Mouse (Mus musculus) kidney, adult 18-20 months (tissue): Measurements from ENCODE around the gene Kdm5c.
"Not testable (repeated sequence)": the region's sequence is repeated elsewhere in the genome, so short reads cannot be mapped to it uniquely, and the experiment has no call there.

Experiments used
- DNase-seq: peaks from one replicate; pipeline ENCODE4 v3.0.0; 2021

Gene Kdm5c

DNA sequence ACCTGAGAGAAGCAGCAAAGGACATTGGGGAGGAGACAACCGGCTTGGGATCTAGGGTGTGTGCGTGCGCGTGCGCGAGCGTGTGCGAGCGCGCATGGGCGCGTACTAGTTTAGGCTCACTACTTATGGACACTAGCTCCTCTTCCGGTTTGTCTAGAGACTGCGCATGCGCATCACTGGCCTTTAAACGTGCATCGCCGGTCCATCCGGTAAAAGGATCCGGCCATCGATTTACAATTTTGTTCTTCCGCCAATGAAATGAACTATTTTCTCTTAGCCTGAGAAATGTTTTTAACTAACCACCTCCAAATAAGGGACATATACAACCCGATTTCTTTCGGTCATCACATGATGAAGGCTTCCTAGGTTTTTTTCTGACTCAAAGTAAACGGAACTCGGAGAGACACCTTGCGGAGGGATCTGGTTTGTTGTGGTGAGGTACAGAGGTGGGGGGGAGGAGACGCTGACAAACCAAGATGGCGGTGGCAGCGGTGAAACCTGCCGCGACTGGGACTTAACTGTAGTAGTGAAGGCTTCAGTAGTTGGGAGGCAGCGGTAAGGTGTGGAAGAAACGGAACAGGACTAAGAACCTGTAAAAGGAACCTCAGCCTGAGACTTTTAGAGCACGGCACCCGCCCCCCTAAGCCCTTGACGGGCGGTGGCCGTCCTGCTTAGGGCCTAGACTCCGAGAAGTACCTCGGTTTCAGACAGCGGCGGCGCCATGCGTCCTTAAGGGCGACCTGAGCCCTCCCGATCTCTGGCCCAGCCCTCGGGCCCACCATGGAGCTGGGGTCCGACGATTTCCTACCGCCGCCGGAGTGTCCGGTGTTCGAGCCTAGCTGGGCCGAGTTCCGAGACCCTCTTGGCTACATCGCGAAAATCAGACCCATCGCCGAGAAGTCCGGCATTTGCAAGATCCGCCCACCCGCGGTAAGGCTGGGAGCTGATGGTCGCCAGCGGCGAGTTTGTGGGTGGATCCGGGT, at the start of gene Kdm5c:
Kdm5c (plus strand) TSS at position 240 of the 983 bp plus-strand sequence.
- DNase-seq: peak; percentile 97

DNA sequence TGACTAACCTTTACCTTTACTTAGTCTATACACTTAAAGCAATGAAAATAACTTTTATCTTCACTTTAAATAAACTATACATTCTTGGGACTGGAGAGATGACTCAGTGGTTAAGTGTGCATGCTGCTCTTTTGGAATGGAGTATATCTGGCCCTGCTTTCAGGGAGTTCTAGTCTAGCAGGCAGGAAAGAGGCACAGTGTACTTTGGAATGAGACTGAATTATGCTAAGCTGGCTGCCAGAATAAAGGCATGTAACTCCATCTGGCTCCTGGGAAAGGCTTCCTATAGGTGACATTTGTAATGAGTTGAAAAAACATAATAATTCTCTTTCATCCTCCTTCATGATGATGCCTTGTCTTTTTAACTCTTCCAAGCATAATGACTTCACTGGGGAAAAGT, 45.7 kb upstream of the Kdm5c start:
- DNase-seq: no peak

DNA sequence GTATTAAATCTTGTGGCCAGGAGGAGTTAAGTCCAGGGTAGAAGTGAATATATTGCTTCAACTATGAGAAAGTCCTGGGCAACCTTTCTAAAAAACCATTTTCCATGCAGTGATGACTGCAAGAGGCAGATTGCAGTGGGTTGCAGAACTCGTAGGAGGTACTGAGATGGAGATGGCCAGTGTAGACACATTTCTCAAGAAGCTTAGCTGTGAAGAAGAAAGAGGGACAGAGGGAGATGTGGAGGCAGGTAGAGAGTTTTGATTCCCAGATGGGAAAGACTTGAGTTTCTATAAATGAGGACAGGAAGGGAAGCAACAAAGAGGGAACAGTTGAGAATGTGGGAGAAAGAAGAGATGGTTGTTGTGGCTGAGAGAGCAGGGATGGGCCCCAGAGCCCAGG, 41.6 kb upstream of the Kdm5c start:
- no peak for DNase-seq

DNA sequence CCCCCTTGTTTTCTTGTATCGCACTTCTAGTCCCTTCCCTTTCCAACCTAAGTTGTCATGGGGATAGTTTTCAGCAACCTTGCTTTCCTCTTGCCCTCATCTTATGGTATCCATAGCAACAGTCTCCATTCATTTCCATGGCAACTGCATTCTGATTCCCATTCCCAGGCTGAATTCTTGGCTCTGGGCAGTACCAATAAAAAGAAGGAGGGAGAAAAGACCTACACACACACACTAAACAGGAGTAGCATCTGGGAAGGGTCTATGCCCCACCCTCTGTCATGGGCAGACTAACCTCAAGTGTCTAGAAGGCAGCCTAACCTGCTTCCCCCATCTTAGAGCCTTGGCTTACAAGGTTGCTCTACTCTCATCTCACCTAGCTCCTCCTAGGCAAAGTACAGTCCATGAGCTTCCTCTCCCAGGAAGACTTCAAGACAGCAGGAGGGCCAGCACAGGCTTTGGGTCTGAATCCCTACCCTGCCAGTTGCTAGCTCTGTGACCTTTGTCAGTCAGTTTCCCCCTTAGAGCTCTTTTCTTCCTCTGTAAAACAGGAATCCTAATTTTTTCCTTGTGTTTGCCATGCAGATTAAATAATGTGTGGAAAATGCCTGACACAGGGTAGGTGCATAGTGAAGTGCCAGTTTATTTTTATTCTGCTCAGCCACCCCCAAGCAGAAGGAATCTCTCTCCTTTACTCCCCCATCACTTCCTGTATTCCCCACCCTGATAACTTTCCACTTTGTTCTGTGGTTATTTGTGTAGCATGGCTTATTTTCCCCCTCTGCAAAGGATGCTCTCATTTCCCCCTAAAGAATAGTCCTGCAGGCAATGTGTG, 34.8 kb upstream of the Kdm5c start:
- DNase-seq: no peak

DNA sequence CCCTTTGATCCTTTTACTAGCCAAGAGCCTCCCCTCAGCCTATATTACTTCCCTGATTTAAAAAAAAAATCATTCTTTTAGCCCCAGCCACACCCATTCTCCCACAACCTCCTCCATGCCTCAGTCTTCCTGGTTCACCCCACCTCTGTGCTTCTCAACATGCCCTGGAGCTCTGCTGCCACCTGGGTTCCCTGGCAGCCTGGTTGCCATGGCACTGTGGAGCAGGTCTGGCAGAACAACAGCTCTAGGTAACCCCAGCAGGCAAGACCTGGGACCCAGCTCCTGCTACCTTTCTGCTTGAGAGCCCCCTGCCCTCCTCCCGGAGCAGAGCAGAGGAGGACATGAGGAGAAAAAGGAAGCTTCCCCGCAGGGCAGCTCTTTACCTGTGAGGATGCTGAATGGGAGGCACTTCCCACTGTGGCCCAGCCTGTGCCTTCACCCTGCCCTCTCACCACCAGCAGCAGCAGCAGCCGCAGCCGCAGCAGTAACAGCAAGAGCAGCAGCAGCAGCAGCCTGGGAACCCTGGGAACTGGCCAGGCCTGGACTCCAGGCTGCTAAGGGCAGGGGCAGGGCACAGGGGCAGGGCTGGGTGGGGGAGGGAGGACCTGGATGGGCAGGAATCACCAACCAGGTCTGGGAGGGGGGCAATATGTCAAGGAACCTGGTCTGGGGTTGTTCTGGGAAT, 30.9 kb upstream of the Kdm5c start:
- DNase-seq: no peak

DNA sequence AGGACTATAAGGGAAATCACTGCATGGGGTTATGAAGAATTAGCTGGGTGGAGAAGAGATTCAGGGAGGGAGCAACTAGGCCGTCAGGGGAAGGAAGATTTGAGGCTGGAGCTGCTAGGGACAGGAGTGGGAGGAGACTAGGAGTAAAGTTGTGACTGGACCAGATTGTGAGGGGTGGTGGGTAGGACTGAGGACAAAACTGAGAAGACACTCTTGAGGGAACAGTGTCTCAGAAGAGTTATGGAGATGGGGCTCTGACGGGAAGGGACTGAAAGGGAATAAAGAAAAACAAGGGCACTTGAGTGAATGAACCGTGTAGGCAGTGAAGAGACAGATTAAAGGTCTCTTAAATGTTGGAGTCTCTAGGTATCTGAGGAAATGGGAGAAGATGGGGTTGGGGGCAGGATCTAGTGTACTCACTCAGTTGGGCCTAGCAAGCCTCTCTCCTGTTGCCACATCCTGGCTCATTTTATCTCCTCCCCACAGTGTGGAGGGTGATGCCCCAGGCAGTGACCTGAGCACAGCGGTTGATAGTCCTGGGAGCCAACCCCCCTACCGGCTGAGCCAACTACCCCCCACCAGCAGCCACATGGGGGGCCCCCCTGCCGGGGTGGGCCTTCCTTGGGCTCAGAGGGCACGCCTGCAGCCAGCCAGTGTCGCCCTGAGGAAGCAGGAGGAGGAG, 30.3 kb upstream of the Kdm5c start:
- DNase-seq: no peak

DNA sequence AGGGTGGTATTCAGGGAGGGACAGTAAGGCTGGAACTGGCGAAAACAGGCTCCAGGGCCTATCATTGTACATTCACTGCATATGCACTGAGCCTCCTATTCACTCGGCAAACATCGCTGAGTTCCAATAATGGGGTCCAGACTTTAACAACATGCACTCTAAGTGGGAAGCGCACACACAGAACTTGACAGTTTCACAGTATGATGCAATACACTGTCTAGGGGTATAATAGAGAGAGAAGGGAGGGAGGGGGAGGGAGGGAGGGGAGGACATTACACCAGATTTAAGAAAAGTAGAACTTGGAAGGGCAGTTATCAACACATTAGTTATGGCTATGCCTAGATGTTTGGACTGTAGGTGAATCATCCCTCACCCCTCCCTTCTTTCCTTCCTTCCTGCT, 29.6 kb upstream of the Kdm5c start:
- no peak for DNase-seq

DNA sequence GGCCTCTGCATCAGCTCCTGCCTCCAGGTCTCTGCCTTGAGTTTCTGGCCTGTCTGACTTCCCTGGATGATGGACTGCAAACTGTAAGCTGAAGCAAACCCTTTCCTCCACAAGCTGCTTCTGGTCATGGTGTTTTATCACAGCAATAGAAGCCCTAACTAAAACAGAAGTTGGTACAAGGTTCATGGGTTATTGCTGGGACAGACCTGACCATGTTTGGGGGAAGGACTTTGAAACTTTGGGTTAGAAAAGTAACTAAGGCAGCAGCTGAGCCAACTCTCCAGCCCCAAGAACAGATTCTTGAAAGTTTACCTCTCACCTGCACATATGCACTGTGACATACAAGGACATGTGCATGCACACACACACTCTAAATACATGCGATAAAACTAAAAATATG, 27.3 kb upstream of the Kdm5c start:
- no peak for DNase-seq

DNA sequence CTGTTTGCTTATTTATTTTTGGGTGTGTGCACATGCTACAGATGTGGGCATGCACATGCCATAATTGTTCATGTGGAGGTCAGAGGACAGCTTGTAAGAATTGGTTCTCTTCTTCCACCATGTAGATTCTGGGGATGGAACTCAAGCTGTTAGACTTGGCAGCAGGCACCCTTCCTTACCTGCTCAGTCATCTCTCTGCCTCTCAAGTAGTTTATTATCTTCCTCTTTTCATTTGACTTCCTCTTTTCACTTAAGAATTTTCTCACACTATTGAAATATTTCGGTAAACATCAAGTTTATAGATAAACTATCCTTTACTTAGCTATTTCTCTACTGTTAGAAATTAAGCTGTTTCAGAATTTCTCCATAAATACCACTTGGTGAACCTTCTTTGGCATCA, 18.1 kb upstream of the Kdm5c start:
- no peak for DNase-seq

DNA sequence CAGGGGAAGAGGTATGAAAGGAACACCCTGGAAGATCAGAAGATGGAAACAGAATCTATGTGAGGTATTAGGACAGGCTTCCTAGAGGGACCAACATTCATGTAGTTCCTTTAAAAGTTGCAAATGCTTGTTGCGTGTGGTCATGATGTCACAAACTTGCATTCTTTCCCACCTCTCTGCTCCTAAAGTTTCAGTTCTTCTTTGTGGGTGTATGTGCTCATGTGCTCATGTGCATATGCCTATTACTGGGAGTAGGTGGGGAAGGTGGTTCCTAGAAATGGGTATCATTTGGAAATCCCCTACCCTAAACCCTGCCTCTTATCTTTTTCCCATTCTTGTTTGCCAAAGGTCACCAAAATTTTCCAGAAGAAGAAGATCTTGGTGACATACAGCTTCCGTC, 14.3 kb upstream of the Kdm5c start:
- no peak for DNase-seq

DNA sequence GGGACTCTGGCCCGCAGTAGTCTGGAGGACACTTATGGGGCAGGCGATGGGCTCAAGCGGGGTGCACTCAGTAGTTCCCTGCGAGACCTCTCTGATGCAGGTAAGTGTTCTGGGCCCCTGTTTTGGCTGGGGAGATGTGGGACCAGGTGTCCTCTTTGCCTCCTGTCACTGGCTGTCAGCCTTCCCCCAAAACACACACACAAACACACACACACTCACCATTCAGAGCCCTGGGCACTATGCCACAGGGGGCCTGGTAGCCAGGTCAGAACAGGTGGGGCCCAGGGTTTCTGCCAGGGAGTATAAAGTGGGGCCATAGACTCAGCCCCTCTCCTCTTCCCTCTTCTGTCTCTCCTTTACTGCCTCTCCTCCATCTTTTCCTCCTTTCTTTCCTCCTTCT, 11.1 kb upstream of the Kdm5c start:
- DNase-seq: no peak

DNA sequence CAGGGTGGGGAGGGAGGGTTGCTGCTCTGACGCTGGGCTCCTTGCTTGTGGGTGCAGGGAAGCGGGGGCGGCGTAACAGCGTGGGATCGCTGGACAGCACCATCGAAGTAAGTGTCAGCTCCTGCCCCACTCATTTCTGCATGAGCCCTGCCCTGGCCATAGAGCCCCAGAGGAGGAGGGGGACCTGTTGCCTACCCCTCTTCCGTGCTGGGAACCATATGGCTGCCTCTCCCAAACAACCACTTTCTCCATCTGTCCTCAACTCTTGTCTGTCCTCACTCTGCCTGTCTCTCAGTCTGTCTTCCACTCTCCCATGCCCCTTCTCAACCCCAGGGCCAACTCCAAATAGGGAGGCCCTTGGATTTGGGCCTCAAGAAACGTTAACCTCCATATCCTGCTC, 10.6 kb upstream of the Kdm5c start:
- DNase-seq: no peak

DNA sequence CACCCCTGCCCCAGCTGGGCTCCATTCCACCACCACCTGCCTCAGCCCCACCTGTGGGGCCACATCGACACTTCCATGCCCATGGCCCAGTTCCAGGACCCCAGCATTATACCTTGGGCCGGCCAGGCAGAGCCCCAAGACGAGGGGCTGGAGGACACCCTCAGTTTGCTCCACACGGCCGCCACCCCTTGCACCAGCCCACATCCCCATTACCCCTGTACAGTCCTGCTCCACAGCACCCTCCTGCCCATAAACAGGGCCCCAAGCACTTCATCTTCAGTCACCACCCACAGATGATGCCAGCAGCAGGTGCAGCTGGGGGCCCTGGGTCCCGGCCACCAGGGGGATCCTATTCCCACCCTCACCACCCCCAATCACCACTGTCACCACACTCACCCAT, 9.5 kb upstream of the Kdm5c start:
- DNase-seq: no peak

DNA sequence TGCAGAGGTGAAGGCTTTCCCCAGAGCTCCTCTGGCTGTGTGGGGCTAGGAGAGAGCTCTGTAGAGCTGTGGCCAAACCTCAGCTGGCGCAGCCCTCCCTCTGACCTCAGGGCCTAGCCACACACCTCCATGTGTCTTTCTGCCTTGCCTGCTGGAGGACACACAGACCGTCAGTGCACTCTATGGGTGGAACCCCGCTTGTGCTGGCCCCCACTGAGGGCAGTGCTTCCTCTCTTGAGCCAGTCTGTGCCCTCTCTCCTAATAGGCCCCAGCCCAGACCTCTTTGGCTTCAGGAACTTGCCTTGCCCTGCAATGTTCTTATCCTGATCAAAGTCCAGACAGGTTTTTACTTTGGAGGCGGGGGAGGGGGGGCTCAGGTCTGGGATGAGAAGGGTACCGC, 8.5 kb upstream of the Kdm5c start:
- DNase-seq: no peak

DNA sequence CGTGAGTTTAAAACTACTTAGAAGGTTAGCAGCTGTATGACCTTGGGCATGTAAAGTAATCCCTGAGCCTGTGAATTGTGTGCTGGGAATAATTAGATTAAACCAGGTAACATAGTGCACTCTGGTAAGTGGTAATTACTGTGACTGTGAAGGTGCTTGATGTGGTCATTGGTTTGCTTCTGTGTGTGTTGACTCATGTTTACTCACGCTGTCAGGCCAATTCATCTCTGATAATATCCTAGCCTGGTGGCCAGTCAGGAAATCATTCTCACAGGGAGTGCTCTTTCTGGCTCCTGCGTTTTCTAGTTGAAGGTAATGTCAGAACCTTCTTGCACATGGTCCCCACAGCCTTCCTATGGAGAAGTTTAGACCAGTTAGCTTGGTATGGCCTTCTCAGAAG, 1.3 kb downstream of the Kdm5c start:
- no peak for DNase-seq

DNA sequence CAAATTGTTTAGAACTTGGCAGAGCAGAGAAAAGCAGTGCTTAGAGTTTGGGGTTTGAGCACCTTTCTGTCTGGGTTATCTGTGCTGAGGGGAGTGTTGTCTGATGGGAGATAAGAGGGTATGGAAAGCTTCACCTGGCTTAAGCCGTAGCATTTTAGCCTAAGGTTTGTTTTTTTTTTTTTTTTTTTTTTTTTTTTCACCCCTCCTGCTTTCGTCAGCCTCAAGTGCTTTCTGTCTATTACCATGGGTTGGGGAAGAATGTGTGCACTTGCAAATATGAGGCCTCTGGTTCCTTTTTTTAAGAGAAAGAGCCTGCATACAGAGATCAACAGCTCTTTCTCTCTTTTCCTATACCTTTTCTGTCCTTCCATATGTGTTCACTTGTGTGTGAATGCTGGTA, 2.9 kb downstream of the Kdm5c start:
- no peak for DNase-seq

DNA sequence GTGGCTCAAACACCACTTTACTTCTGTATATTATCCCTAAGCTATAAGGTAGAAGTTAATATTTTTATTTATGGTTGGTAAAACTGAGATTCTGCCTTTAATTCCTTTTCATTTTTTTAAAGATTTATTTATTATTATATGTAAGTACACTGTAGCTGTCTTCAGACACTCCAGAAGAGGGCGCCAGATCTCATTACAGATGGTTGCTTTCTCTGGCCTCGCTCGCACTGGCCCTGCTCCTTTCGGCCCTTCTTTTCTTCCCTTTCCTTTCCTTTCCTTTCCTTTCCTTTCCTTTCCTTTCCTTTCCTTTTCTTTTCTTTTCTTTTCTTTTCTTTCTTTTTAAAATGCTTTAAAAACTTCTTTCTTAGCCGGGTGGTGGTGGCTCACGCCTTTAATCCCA, 10.3 kb downstream of the Kdm5c start:
- DNase-seq: not testable (repeated sequence)

DNA sequence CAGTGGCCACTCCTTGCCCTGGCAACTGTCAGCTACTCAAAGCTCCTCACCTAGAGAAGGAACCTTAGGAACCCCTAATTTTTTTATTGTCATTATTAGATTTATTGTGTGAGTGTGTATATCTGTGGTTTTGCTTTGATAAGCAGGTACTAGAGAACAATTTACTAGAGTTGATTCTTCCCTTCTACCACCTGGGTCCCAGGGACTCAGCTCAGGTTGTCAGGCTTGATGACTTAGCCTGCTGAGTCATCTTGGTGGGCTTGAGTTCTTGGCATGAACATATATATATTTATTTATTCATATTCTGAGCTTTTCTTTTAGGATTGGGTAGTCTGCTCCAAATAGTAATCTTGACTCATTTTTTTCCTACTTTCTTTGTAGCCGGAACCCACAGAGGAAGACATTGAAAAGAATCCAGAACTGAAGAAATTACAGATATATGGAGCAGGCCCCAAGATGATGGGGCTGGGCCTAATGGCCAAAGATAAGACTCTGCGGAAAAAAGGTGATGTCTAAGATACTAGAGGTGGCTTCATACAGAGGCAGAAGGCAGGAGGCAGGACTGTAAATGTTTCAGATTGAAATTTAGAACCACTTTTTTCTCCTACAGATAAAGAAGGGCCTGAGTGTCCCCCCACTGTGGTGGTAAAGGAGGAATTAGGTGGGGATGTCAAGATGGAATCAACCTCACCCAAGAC, 11.8 kb downstream of the Kdm5c start:
- DNase-seq: no peak

DNA sequence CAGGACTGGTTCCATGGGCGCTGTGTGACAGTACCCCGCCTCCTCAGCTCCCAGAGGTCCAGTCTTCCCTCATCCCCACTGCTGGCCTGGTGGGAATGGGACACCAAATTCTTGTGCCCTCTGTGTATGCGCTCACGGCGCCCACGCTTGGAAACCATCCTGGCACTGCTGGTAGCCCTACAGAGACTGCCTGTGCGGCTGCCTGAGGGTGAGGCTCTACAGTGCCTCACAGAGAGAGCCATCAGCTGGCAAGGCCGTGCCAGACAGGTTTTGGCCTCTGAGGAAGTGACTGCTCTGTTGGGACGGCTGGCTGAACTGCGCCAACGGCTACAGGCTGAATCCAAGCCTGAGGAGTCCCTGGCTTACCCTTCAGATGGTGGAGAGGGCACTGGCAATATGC, 38.4 kb downstream of the Kdm5c start:
- DNase-seq: no peak

DNA sequence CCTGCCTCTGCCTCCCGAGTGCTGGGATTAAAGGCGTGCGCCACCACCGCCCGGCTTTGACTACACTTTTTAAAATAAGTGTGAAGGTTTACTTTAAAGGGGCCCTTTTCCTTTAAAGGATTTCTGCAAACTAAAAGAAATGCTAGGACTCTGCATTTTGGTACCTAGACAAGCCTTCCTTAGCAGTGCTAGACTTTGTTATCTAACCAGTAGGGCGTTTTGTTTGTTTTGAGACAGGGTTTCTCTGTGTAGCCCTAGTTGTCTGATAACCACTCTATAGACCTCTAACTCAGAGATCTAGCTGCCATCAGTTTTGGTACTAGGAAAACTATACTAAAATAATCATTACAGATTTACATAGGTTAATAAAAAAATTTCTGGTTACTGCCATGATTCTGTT, 46.6 kb downstream of the Kdm5c start:
- no peak for DNase-seq

DNA sequence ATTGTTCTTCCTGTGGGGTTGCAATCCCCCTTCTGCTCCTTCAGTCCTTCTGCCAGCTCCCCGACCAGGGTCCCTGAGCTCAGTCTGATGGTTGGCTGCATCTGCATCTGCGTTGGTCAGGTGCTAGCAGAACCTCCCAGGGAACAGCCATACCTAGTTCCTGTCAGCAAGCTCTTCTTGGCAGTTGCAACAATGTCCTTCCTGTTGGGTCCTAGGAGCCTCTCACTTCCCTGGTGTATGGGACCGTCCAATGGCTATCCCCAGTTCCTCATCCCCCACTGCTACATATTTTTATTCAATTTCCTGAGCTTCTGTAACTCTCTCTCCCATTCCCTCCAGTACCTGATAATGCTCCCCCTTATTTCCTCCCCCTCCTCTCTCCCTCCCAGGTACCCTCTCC, 51.9 kb downstream of the Kdm5c start:
- no peak for DNase-seq

DNA sequence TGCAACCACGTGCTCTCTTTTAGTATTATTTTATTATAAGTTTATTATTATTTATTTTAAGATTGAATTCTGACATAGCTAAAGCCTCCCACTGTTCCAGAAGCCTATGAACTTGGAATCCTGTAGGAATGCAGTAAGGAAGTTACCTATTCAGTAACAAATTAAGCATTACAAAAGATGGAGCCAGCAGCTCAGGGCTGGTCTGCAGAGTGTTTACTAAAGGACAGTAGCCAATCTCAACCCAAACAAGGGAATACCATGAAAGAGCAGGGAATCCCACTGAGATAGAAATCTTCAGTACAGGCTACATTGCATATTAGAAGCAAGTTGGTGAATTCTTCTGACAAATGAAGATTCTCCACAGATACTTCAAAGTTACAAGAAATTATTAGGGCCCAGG, 54.2 kb downstream of the Kdm5c start:
- DNase-seq: not testable (repeated sequence)
